Mouse (Mus musculus): Measurements from ENCODE around the gene 2700097O09Rik.
"Not testable (repeated sequence)": the region's sequence is repeated elsewhere in the genome, so short reads cannot be mapped to it uniquely, and the experiment has no call there.

2700097O09Rik gene

DNA sequence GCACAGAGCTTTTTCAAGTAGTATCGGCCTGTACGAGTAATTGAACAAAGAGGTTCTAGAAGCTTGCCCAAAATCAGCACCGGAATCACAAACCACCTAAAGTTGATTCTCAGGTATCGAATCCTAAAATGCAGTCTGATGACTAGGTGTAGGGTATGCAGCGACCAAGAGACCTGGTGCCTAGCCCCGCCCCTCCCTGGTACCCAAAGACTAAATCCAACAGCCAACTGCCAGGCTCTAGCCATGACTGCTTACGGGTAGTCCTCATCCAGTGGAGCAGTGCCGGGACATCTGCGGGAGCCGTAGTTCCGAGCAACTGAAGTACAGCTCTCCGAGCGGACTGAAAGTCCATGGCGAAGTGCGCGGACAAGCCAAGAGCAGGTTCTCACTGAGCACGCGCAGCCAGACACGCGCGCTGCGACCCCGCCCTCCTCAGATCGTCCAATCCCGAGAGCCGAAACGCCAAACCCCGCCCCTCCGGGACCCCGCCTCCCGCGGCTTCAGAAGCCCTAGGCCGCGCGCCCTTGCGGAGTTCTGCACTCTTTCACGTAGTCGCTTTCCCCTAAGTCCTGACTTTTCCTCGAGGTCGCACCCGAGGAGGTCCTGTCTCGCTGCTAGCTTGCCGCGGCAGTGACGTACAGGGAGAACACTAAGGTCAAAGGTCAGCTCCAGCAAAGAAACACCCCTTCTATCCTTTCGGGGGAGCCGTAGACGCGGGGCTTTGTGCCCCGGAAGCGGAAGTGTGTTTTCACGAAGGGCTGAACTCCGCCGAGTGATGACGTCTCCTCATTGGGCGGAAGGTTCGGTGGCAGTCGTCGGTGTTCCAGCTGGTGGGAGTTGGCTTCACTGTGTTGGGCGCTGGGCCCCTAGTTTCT, at the start of gene 2700097O09Rik, which contains the start of gene Srp54a:
Gene 2700097O09Rik (minus strand): TSS at position 385 of the 875 bp plus-strand sequence.
Gene Srp54a (plus strand): TSS at position 537 of the 875 bp plus-strand sequence.
- peak; percentile 97 for DNase-seq (ENCODE audit: extremely low read depth, insufficient read length, low spot score)

DNA sequence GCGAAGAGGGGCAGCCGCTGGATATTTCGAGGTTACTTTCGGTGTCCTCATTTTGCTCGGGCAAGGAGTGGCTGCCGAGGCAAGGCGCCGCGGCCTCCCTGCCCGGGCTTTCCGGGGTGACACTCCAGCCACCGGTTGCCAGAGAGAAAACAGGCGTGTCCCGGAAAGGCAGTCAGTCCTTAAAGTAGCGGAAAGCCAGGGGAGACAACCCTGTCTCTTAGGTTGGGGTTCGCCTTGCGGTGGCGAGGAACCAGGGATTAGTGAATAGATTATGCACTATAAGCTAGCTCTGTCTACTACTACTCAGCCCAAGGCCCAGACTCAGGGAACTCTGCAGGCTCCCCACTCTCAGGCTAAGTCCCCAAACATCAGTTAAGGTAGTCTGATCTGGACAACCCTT, 44.8 kb upstream of the 2700097O09Rik start:
- not testable (repeated sequence) for DNase-seq (ENCODE audit: extremely low read depth, insufficient read length, low spot score)

DNA sequence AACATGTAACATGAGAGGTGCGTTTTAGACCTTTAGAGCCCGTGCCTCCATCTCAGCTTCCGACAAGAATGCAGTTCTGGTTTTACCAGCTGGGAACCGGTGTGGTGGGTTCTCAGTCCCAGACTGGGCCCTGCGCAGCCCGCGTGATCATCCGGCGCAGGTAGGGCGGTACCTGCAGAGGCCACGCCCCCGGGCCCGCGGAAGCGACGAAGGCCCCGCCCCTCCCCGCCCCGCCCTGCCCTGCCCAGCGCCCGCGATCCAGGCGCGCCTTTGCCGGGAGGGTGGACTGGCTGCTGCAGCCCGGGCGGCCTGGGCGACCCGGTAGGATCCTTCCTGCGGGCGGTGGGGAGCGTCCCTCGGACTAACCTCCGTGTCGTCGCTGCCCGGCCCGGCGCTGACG, 44.3 kb upstream of the 2700097O09Rik start, which contains the start of gene Fam177a:
Gene Fam177a (plus strand): TSS at position 228 of the 400 bp plus-strand sequence.
- not testable (repeated sequence) for DNase-seq (ENCODE audit: extremely low read depth, insufficient read length, low spot score)

DNA sequence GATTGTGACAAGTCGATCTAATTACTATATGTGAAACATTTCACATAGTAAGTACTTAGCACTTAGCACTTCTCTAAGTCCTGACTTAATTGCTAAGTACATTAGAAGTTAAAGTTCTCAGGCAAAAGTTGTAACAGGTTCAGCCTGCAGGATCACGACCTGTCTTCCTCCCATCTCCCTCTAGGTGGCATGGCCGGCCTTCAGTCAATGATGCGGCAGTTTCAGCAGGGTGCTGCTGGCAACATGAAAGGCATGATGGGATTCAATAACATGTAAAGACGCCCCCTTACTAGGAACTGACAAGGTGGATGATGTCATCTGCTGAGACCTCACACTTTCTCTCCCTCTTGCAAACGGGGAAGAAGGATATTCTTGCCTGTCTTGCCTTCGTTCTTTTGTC, 32.7 kb upstream of the 2700097O09Rik start:
- DNase-seq (ENCODE audit: extremely low read depth, insufficient read length, low spot score), result not testable (repeated sequence)

DNA sequence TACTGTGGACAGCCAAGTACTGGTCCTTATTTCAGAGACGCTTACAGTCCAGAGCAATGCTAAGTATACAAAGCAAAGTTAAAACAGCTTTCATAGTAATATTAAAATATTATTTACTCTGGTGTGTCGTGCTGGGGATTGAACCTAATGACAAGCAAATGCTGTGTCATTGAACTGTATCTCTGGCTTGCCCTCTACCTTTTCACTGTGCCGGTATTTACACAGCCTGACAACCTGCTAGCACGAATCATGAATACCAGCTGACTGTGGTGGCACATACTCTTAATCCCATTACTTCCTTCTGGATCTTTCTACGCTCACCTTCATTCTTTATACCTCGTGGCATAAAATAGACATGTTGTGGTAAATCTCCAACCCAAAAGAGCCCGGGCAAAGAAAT, 12.2 kb upstream of the 2700097O09Rik start:
- not testable (repeated sequence) for DNase-seq (ENCODE audit: extremely low read depth, insufficient read length, low spot score)

DNA sequence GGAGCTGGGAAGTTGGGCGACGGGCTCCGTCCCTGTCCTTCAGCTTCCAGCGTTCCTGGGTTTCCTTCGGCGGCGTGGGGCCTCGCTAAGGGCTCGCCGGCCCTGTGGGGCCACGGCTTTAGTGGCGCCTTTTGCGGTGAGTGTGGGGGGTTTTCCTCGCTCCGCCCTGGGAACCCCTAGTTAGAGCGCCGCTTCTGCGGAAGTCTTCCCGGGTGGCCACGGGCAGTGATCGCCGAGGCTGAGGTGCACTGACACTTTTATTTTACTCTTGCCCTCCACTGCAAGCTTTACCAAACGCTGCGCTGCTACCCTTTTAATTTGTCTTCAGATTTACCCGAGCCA, 662 bp upstream of the 2700097O09Rik start:
- not testable (repeated sequence) for DNase-seq (ENCODE audit: extremely low read depth, insufficient read length, low spot score)

DNA sequence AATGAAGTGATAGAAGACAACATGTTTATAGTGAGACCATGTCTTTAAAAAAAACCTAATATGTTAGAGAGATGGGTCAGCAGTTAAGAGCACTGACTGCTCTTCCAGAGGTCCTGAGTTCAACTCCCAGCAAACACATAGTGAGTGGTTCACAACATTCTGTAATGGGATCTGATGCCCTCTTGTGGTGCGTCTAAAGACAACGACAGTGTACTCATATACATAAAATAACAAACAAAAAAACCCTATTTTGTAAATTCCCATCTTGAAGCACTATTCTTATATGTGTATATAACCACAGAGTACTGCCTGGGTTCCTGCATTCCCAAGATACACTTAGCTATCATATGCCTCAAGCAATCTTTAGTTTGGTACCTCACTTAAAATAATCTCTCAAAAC, 1.2 kb downstream of the 2700097O09Rik start:
- DNase-seq (ENCODE audit: extremely low read depth, insufficient read length, low spot score), result not testable (repeated sequence)

DNA sequence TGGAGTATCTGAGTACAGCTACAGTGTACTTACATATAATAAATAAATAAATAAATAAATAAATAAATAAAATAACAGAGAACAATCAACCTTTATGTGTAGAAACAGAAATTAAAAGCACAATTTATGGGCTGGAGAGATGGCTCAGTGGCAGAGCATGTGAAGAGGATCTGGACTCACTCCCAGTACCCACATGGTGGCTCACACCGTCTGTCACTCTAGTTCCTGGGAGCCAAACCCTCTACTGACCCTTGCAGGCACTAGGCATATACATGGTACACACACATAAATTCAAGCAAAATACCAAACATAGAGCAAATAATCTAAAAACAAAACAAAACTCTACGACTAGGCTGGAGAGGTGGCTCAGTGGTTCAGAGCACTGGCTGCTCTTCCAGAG, 4.6 kb downstream of the 2700097O09Rik start:
- DNase-seq (ENCODE audit: extremely low read depth, insufficient read length, low spot score), result no peak

DNA sequence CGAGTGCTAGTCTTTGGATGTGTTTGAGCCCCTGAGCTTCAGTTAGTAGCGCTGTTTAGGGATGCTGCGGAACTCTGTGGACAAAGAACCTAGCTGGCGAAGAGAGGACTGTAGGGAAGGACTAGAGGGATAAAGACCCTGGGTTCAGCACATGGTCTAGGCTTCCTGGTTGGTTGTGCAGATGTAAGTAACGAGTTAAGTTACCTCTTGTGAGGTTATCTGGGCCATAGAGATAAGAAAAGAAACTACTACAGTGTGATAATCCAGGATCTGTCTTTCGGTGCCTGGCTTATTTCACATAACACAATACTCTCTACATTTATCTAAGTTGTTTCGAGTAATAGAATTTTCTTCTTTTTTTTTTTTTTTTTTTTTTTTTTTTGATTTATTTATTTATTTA, 6.2 kb downstream of the 2700097O09Rik start:
- DNase-seq (ENCODE audit: extremely low read depth, insufficient read length, low spot score), result no peak

DNA sequence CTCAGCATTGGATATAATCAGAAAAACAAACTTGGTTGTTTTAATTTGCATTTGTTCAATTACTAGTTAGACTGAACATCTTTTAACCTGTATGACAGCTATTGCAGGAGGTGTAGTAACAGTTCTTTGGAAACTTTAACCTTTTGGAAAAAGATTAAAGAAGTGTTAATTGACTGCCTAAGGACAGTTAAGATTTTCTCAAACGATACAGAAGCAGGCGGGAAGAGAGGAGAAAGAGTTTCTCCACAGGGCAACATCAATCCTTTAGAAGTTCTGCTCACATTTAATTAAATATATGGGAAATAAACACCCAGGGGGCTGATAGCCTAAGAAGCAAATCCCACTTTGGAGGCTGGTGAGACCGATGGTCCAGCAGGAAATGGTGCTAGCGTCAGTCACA, 7.4 kb downstream of the 2700097O09Rik start:
- DNase-seq (ENCODE audit: extremely low read depth, insufficient read length, low spot score), result no peak

DNA sequence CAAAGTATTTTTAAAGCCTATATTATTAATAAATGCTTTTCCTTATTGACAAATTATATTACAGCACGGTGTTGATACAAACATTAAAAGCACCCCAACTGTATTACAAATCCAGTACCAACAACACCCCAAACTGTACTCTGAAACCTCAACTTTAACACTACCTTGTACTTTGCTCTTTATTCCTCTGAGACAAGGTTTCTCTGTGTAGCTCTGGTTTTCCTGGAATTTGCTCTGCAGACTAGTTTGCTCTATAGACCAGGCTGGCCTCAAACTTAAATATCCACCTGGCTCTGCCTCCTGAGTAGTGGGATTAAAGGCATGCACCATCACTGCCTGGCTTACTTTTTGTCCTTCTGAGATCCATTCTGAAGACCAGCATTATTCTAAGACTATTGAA, 17.8 kb downstream of the 2700097O09Rik start:
- no peak for DNase-seq (ENCODE audit: extremely low read depth, insufficient read length, low spot score)

DNA sequence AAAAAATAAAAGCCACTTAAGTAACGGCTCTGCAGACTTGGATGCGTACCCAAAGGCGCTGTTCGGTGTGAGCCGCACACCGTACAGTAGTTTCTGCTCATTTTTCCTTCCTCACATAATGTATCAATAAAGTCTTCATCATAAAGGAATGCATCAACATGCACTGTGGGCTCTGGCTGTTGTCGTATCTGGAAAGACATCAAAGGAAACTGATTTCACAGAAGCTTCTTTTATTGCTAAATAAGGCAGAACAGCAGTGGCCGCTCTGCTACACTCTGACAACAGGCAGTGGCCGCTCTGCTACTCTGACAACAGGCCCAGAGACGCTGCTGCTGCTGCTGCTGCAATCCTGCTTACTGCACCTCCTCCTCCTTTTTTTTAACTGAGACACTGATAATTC, 18.9 kb downstream of the 2700097O09Rik start:
- no peak for DNase-seq (ENCODE audit: extremely low read depth, insufficient read length, low spot score)

DNA sequence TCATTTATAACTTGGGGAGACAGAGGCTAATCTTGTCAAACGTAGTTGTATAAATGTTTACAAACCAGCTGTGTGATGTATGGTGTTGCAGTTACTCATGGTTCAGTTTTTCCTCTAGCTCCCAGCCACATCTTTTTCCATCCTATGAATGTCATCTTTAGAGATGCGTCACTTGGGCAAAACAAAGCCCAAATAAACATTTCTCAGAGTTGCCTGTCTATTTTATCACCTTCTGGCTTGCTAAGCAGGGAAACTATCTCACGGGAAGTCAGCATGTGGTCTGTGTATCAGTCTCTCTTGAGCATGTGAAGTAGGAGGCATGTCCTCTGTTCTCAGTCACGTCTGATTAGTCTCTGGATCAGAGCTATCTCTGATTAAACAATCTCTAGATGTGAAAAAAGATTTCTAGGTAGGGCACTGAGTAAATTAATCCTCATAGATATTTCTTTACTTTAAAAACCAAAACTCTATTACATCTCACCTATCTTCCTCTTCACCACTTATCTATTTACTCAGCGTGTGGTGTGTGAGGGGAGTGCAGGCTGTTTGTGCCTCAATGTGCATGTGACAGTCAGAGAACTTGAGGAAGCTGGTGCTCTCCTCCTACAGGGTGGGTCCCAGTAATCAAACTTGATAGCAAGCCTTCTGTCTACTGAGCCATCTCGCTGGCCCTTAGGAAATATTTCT, 19.6 kb downstream of the 2700097O09Rik start:
- no peak for DNase-seq (ENCODE audit: extremely low read depth, insufficient read length, low spot score)

DNA sequence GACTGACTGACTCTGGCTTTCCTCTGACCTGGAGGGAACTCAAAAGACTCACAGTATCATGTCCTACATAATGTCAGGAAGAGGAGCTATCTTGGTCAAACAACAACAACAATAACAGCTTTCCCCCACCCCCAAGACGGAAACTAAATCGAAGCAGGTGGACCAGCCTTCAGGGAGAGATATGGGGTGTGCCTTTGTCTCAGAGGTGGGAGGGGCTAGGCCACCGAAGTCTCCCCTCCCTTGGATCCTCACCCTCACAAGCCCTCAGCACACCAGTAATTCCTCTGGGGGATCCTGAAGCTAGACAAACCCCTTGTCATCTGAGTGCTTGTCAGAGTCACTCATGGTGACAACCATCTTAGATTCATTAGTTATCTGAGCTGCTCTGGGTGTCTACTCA, 20.1 kb downstream of the 2700097O09Rik start:
- no peak for DNase-seq (ENCODE audit: extremely low read depth, insufficient read length, low spot score)

DNA sequence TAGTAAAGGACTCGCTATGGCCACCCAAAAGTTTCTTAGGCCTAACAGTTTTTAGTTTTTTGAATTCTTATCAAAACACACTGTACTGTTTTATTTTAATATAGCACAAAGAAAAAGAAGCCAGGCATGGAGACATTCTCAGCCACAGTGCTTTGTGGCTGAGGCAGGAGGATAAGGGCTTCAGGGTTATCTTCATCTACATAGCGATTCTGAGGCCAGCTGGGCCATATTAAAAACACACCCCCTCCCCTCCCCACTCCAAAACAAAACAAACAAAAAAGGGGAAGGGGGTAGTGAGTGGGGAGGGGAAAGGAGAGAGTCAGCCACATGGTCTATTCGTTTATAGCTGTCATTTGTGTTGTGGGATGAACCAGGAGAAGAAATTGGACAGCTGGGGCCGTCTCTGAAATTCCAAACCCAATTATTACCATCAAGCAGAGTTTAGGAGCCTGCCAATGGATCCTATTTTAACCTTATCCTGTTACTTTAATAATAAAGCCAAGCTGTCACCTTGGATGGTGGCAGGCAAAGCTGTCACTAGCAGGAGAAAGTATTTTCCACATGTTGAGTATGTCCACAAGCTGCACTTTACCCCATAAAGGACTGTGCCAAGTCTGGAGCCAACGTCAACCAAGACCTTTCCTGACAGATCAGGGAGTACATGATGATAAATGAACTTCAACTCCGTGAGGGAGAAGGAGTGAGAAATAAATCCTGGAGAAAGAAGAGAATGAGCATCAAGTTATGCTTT, 20.9 kb downstream of the 2700097O09Rik start:
- DNase-seq (ENCODE audit: extremely low read depth, insufficient read length, low spot score), result no peak

DNA sequence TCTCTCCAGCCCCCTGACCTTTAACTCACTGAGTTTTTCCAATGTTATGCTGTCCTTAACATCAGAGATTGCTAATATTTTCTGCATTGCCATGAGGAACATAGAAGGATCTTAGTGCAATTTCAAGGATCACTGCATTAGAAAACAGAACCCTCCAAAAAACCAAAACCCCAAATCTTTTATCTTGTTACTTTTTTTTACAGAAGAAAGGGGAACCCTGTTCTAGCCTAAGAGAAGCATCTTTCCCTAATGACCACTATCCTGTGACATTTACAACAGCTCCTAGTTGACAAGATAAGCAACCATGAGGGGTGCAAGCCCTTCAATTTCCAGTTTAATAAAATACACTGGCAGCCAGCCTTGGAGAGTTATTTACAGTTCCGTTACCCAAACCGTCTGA, 23.2 kb downstream of the 2700097O09Rik start:
- DNase-seq (ENCODE audit: extremely low read depth, insufficient read length, low spot score), result no peak

DNA sequence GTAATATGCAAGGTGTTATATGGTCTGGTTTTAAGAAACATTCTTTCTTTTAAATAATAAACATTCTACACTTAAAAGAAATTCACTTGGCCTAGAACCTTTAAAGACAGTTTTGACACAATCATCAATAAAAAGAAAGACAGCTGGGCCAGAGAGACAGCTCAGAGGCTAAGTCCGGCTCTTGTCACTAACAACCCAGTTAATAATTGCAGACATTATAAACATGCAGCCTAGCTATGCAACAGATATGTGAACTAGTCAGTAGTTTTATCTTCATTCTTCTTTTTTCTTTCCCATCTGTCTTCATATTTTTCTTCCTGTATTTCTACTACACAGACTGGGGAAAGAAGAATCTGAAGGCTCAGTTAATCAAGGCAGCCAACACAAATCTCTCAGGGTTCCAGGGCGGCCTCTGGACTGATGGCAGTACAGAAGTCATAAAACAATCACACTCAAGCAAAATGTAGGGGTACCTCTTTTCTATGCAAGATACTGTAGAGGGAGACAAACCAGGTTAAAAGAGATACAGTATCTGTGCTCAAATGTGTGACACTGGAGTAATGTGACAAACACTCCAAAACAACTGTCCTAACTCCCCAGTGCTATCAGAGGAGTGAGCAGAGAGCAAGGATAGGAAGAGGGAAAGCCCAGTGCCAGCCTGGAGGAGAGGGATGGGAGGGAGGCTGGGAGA, 25.2 kb downstream of the 2700097O09Rik start:
- DNase-seq (ENCODE audit: extremely low read depth, insufficient read length, low spot score), result no peak

DNA sequence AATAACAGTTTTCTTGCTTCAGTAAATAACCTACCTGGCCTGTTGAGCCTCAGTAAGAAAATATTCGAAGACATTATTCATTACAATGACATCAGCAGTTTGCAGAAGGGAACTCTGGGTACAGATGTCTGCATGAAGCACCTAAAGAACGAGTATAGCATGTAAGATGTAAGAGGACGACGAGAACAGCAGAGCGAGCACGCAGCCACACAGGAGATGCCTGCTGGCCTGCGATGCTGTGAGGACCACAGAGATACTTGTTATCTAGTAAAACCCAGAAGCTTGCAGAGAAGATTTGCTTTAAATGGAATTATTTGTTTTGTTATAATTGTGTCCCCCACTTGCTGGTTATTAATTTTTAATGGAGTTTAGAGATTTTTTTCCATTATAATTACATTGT, 26.6 kb downstream of the 2700097O09Rik start:
- no peak for DNase-seq (ENCODE audit: extremely low read depth, insufficient read length, low spot score)

DNA sequence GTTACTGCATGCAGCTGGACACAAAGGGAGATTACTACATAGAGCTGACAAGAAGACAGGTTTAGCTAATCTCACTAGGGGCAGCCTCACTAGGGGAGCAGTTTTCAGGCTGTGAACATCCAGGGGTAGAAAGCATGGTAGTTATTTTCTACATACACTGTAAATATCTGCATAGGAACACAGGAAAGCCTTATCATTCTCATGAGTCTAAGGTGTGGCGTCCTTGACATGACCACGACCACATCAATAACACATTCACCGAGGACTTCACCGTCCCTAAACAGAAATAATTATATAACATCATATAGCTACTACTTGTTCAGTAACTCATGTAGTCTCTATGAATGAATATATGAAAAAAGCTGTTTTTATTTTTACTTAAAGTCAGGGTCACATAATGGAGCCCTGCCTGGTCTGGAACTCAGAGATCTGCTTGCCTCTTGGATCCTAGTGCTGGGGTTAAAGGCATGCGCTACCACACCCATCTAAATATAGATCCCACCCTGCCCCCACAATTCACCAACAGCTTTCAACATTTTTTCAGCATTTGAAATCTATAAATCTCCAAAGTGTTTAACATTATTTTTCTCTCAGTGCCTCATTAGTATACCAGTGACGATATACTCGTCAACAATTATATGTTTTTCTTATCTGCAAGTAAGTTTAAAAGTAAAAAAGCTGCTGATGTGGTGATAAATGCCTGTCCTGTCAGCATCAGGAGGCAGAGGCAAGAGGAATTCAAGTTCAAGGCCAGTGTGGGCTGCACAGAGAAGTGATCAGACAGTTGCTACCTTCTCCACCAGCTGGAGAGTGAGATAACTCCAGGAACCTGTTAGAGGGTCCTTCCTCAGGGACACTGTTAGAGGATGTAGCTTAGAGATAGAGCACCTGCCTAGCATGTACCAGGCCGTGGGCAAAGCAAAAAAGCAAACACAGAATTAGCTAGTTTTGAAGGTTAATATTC, 28.4 kb downstream of the 2700097O09Rik start:
- no peak for DNase-seq (ENCODE audit: extremely low read depth, insufficient read length, low spot score)

Data from 3134 (cell line).